Mouse (Mus musculus) heart, adult 2 months (tissue): ENCODE results near the gene Mogs. TPM values are rescaled to one million over a fixed set of nuclear protein-coding genes. Genes with fewer than 3 reads are reported as not detected.
"Not testable (repeated sequence)": the region's sequence is repeated elsewhere in the genome, so short reads cannot be mapped to it uniquely, and the experiment has no call there.

Experiments
- DNase-seq, 2 experiments: peaks; one replicate each; pipeline ENCODE4 v3.0.0; 2021
- H3K27ac ChIP-seq: fragments of 200-600 bp; 2 replicates; pipeline ENCODE4 v1.8.1; 2022
- H3K27me3 ChIP-seq: fragments of 200-500 bp; 2 replicates; pipeline ENCODE4 v1.6.1; 2012; ENCODE audit warnings: mild to moderate bottlenecking, low read length, inconsistent platforms, mixed read lengths; ENCODE audit not compliant: control insufficient read depth, insufficient read depth
- H3K36me3 ChIP-seq: fragments of 200-500 bp; 2 replicates; pipeline ENCODE4 v1.6.1; 2012; ENCODE audit warnings: low read length, inconsistent platforms; ENCODE audit not compliant: control insufficient read depth, insufficient read depth
- H3K4me1 ChIP-seq: fragments of 200-500 bp; 2 replicates; pipeline ENCODE4 v1.6.1; 2011; ENCODE audit warnings: low read length; ENCODE audit not compliant: control insufficient read depth, insufficient read depth
- H3K4me3 ChIP-seq: fragments of 200-600 bp; 2 replicates; pipeline ENCODE4 v1.8.1; 2022
- H3K79me2 ChIP-seq: fragments of 200-500 bp; replicated peaks from 2 replicates; pipeline ENCODE4 v1.6.1; 2012; ENCODE audit warnings: mild to moderate bottlenecking, inconsistent platforms, low read length, moderate library complexity, mixed read lengths; ENCODE audit not compliant: control insufficient read depth, insufficient read depth
- H3K9ac ChIP-seq: fragments of 200-500 bp; 2 replicates; pipeline ENCODE4 v1.6.1; 2012; ENCODE audit warnings: low read depth, mild to moderate bottlenecking, control low read depth, inconsistent platforms, low read length, mixed read lengths
- CTCF ChIP-seq: fragments of 200-600 bp; IDR thresholded peaks from 2 replicates; pipeline ENCODE4 v1.8.1; 2022; ENCODE audit warnings: antibody characterized with exemption, mild to moderate bottlenecking, moderate library complexity
- EP300 ChIP-seq: fragments of 200-500 bp; IDR thresholded peaks from 2 replicates; pipeline ENCODE4 v1.6.1; 2011; ENCODE audit warnings: low read depth, low read length, control low read depth; ENCODE audit not compliant: insufficient read depth
- POLR2A ChIP-seq: fragments of 200-500 bp; IDR thresholded peaks from 2 replicates; pipeline ENCODE4 v1.6.1; 2011; ENCODE audit warnings: mild to moderate bottlenecking, low read depth, low read length, control low read depth; ENCODE audit not compliant: insufficient read depth
- WGBS: fragments of 180-500 bp; shearing (Covaris S2); methylation state at CpG from one replicate; pipeline ENCODE4 v1.1.7; 2018; 5-methylcytosine and 5-hydroxymethylcytosine counted together
- intact Hi-C: fragments of 180-260 bp; cut with DNase I; formaldehyde crosslinking; loops from one replicate; pipeline ENCODE4 v1.15.1; 2025
- polyA plus RNA-seq: library from polyadenylated mRNA; depleted of rRNA; stranded (reverse); fragments of >200 nt; gene quantifications from 2 replicates; pipeline ENCODE4 v1.2.3, GENCODE M21; 2012
- total RNA-seq, 2 experiments: library from RNA; stranded (reverse); gene quantifications; 2 replicates each; pipeline ENCODE4 v1.2.3; 2021

The Mogs gene
- total and polyA plus RNA-seq, 3 experiments, result 7.2 to 13.9 (median 9.9) TPM

GRCm38 (mm10) chr6:83156259-83156684 is 41.0 kb downstream of the Mogs start, which contains the start of the genes Wdr54 and 1700003E16Rik:
TSS of gene Wdr54 (minus strand) at chr6:83156397.
TSS of gene 1700003E16Rik (plus strand) at chr6:83156404.
- WGBS, result 2% methylated on average over 32 of the region's 32 CpGs

GRCm38 (mm10) chr6:83159456-83159855 is 44.2 kb downstream of the Mogs start:
- TF ChIP-seq CTCF, result peak; percentile 66
- not testable (repeated sequence) for H3K27me3 ChIP-seq, DNase-seq, H3K27ac ChIP-seq, H3K36me3 ChIP-seq, H3K4me3 ChIP-seq, H3K4me1 ChIP-seq, H3K9ac ChIP-seq, H3K79me2 ChIP-seq
- 25% methylated on average over 3 of the region's 3 CpGs for WGBS
- intact Hi-C loops, result loop anchor here (2.0 kb wide), 3 partner anchors 19 to 53 kb away; no protein-coding TSS in a partner anchor

More at GRCm38 (mm10) chr6:83156259-83156684, 41.0 kb downstream of the Mogs start, which contains the start of the genes Wdr54 and 1700003E16Rik:
- no peaks in the 10 kb centered on the region for H3K79me2 ChIP-seq
- TF ChIP-seq EP300 (no peak), POLR2A (no peak), CTCF (no peak)
- intact Hi-C loops, result no loop called here
- no peaks in the 10 kb centered on the region for H3K27me3 ChIP-seq
- no peak within 1 kb of the TSS for H3K27ac ChIP-seq
- DNase-seq, result peak; percentile 66 to 75
- peak within 1 kb of the TSS; percentile 52 for H3K4me3 ChIP-seq
- peak within 1 kb of the TSS; percentile 53 for H3K9ac ChIP-seq
- H3K36me3 ChIP-seq, result no peaks in the 10 kb centered on the region
- peaks cover 1% of the 10 kb centered on the region; the same call in 1 of the 2 replicates for H3K4me1 ChIP-seq

- WGBS, result 33% methylated on average over 19 of the region's 19 CpGs
Measured at GRCm38 (mm10) chr6:83161442-83161841, 46.1 kb downstream of the Mogs start.

GRCm38 (mm10) chr6:83161921-83162641 is 46.8 kb downstream of the Mogs start:
- peak; percentile 61 to 65 for DNase-seq
- Histone ChIP-seq H3K4me1 (peaks cover 1% of the 10 kb centered on the region; the same call in 1 of the 2 replicates), H3K9ac (peak overlapping the region; percentile 27), H3K27ac (peak overlapping the region; percentile 12; the same call in 1 of the 2 replicates), H3K27me3 (peaks cover 2% of the 10 kb centered on the region; the same call in 1 of the 2 replicates), H3K79me2 (0 out of 2 replicates have a peak, but pooled peaks cover 2% of the 10 kb centered on the region), H3K4me3 (peak overlapping the region; percentile 27), H3K36me3 (no peaks in the 10 kb centered on the region)
- no peak for TF ChIP-seq POLR2A
- TF ChIP-seq CTCF, result no peak
- WGBS, result 1% methylated on average over 49 of the region's 49 CpGs
- intact Hi-C loops, result loop anchor here (2.0 kb wide), 1 partner anchor 165 kb away; no protein-coding TSS in a partner anchor

More at GRCm38 (mm10) chr6:83161442-83161841, 46.1 kb downstream of the Mogs start:
- Histone ChIP-seq H3K79me2 (0 out of 2 replicates have a peak, but pooled peaks cover 2% of the 10 kb centered on the region), H3K27ac (no peak overlapping the region), H3K9ac (no peak overlapping the region), H3K27me3 (peaks cover 2% of the 10 kb centered on the region; the same call in 1 of the 2 replicates), H3K4me3 (no peak overlapping the region), H3K36me3 (no peaks in the 10 kb centered on the region), H3K4me1 (peaks cover 3% of the 10 kb centered on the region; the same call in 1 of the 2 replicates)
- TF ChIP-seq POLR2A, result no peak
- TF ChIP-seq CTCF, result no peak
- TF ChIP-seq EP300, result no peak
- no peak for DNase-seq
- intact Hi-C loops, result loop anchor here (2.0 kb wide), 1 partner anchor 165 kb away; no protein-coding TSS in a partner anchor

- Histone ChIP-seq H3K27me3 (peaks cover 2% of the 10 kb centered on the region; the same call in 1 of the 2 replicates), H3K4me1 (peaks cover 1% of the 10 kb centered on the region; the same call in 1 of the 2 replicates), H3K27ac (peak overlapping the region; percentile 12; the same call in 1 of the 2 replicates), H3K79me2 (0 out of 2 replicates have a peak, but pooled peaks cover 2% of the 10 kb centered on the region), H3K36me3 (no peaks in the 10 kb centered on the region), H3K9ac (no peak overlapping the region), H3K4me3 (peak overlapping the region; percentile 27)
- 1% methylated on average over 8 of the region's 8 CpGs for WGBS
- intact Hi-C loops, result no loop called here
- peak; percentile 36 to 62 for DNase-seq
- peak; percentile 72 for TF ChIP-seq CTCF
- TF ChIP-seq POLR2A, result no peak
- TF ChIP-seq EP300, result no peak
Measured at GRCm38 (mm10) chr6:83162701-83163100, 47.4 kb downstream of the Mogs start.
